Mouse (Mus musculus): ENCODE results near the gene Slc1a3. TPM values are rescaled to one million over a fixed set of nuclear protein-coding genes. Genes with fewer than 3 reads are reported as not detected.

Gene Slc1a3
- total and polyA plus RNA-seq, 3 experiments: 4.5 to 12.6 (median 6.5) TPM

- dilution Hi-C loops (cut with MboI; ENCODE audit: extremely low pct_ligation_motif_present, extremely low pct_unique_long_range_greater_than_20kb, low sequenced_read_pairs) (no loop called here), in situ Hi-C loops (cut with MboI; ENCODE audit: low pct_ligation_motif_present, low pct_unique_long_range_greater_than_20kb, low sequenced_read_pairs) (no loop called here)
- no peaks in the 10 kb centered on the region for H3K9me3 ChIP-seq (replicated peaks; ENCODE audit: low read length)
- peaks cover 0 to 5% of the 10 kb centered on the region in 2 experiments for H3K36me3 ChIP-seq (replicated peaks in 1 of 2; ENCODE audit: control insufficient read depth in 1 of 2, insufficient read depth in 1 of 2, low read length in 1 of 2)
- no peaks in the 10 kb centered on the region for H3K27me3 ChIP-seq (replicated peaks)
- 0 out of 2 replicates have a peak overlapping the region, but pooled peaks have one; percentile 1 for H3K9ac ChIP-seq (ENCODE audit: insufficient read depth, low read depth)
- 0 out of 2 replicates have a peak overlapping the region, but pooled peaks have one; percentile 8 for H3K27ac ChIP-seq (ENCODE audit: insufficient read depth, low read depth)
- no peak overlapping the region for H3K4me2 ChIP-seq (ENCODE audit: insufficient read depth, low read depth, poor library complexity, severe bottlenecking)
- peaks cover 3% of the 10 kb centered on the region; the same call in 1 of the 2 replicates for H3K79me2 ChIP-seq (replicated peaks; ENCODE audit: control insufficient read depth, extremely low read depth, insufficient read depth, poor library complexity, severe bottlenecking)
- no peak for DNase-seq (ENCODE audit: extremely low read depth)
- no peak overlapping the region for H3K4me3 ChIP-seq (replicated peaks in 1 of 3; ENCODE audit: low read depth in 2 of 3, low read length in 2 of 3, poor library complexity in 1 of 3)
- no peak for TF ChIP-seq TCF12 (IDR thresholded peaks at IDR 0.05; ENCODE audit: low read depth, low read length)
- TF ChIP-seq RAD21 (IDR thresholded peaks at IDR 0.05; ENCODE audit: low read depth, low read length): no peak
- no peak for TF ChIP-seq MAX (IDR thresholded peaks at IDR 0.05; ENCODE audit: low read length)
- TF ChIP-seq MYC (IDR thresholded peaks at IDR 0.05; ENCODE audit: low read depth, low read length): no peak
- no peak for TF ChIP-seq BHLHE40 (IDR thresholded peaks at IDR 0.05; ENCODE audit: low read depth, low read length)
- no peak for TF ChIP-seq POLR2A (IDR thresholded peaks at IDR 0.05; ENCODE audit: low read depth, low read length)
- TF ChIP-seq RCOR1 (conservative IDR thresholded peaks at IDR 0.05; ENCODE audit: low read depth, low read length): no peak
- no peak for TF ChIP-seq KAT2A (IDR thresholded peaks at IDR 0.05; ENCODE audit: insufficient replicate concordance, low read length)
- no peak for TF ChIP-seq HCFC1 (IDR thresholded peaks at IDR 0.05; ENCODE audit: low read depth, low read length)
- no peak for TF ChIP-seq E2F4 (IDR thresholded peaks at IDR 0.05; ENCODE audit: insufficient replicate concordance, low read depth, low read length)
- no peak for TF ChIP-seq ZC3H11A (IDR thresholded peaks at IDR 0.05; ENCODE audit: low read depth, low read length)
- TF ChIP-seq JUN (IDR thresholded peaks at IDR 0.05; ENCODE audit: insufficient read depth, low read depth, low read length): no peak
- TF ChIP-seq TBP (conservative IDR thresholded peaks at IDR 0.05; ENCODE audit: low read depth, low read length): no peak
- no peak for TF ChIP-seq CTCF (conservative IDR thresholded peaks at IDR 0.05 in 1 of 2, IDR thresholded peaks at IDR 0.05 in 1 of 2; ENCODE audit: low read depth in 2 of 2, low read length in 2 of 2)
- TF ChIP-seq ZKSCAN1 (IDR thresholded peaks at IDR 0.05; ENCODE audit: borderline replicate concordance, low read depth, low read length): no peak
- TF ChIP-seq JUND (conservative IDR thresholded peaks at IDR 0.05; ENCODE audit: low read depth, low read length): no peak
- peaks cover 13 to 56% of the 10 kb centered on the region in 2 experiments for H3K4me1 ChIP-seq (ENCODE audit: control insufficient read depth in 1 of 2, insufficient read depth in 2 of 2)
Observed at GRCm38 (mm10) chr15:8672532-8672931, 38.0 kb downstream of the Slc1a3 start.

- Histone ChIP-seq H3K4me2 (ENCODE audit: insufficient read depth, low read depth, poor library complexity, severe bottlenecking) (peak overlapping the region; percentile 100), H3K79me2 (replicated peaks; ENCODE audit: control insufficient read depth, extremely low read depth, insufficient read depth, poor library complexity, severe bottlenecking) (peaks cover 3% of the 10 kb centered on the region; the same call in 1 of the 2 replicates), H3K9ac (ENCODE audit: insufficient read depth, low read depth) (peak overlapping the region; percentile 68), H3K9me3 (replicated peaks; ENCODE audit: low read length) (no peaks in the 10 kb centered on the region), H3K4me1 (ENCODE audit: control insufficient read depth in 1 of 2, insufficient read depth in 2 of 2) (peaks cover 11 to 68% of the 10 kb centered on the region in 2 experiments), H3K4me3 (replicated peaks in 1 of 3; ENCODE audit: low read depth in 2 of 3, low read length in 2 of 3, poor library complexity in 1 of 3) (peak overlapping the region; percentile 32 to 53 (median 50)), H3K27me3 (replicated peaks) (no peaks in the 10 kb centered on the region), H3K27ac (ENCODE audit: insufficient read depth, low read depth) (peak overlapping the region; percentile 60), H3K36me3 (replicated peaks in 1 of 2; ENCODE audit: control insufficient read depth in 1 of 2, insufficient read depth in 1 of 2, low read length in 1 of 2) (peaks cover 0 to 7% of the 10 kb centered on the region in 2 experiments)
- DNase-seq (ENCODE audit: extremely low read depth): peak; percentile 72
- in situ Hi-C loops (cut with MboI; ENCODE audit: low pct_ligation_motif_present, low pct_unique_long_range_greater_than_20kb, low sequenced_read_pairs): no loop called here
- dilution Hi-C loops (cut with MboI; ENCODE audit: extremely low pct_ligation_motif_present, extremely low pct_unique_long_range_greater_than_20kb, low sequenced_read_pairs): no loop called here
- TF ChIP-seq MAX (IDR thresholded peaks at IDR 0.05; ENCODE audit: low read length) (peak; percentile 63), E2F4 (IDR thresholded peaks at IDR 0.05; ENCODE audit: insufficient replicate concordance, low read depth, low read length) (peak; percentile 59; the same call in 1 of the 2 replicates), USF2 (conservative IDR thresholded peaks at IDR 0.05; ENCODE audit: low read depth, low read length) (no peak), ELF1 (IDR thresholded peaks at IDR 0.05; ENCODE audit: low read depth, low read length) (no peak), NRF1 (IDR thresholded peaks at IDR 0.05; ENCODE audit: low read depth, low read length) (no peak), MAFK (IDR thresholded peaks at IDR 0.05; ENCODE audit: insufficient replicate concordance, low read length) (no peak), EP300 (IDR thresholded peaks at IDR 0.05; ENCODE audit: low read length) (peak; percentile 54; the same call in 1 of the 2 replicates), USF1 (IDR thresholded peaks at IDR 0.05; ENCODE audit: low read depth, low read length) (no peak), TBP (conservative IDR thresholded peaks at IDR 0.05; ENCODE audit: low read depth, low read length) (0 out of 2 replicates have a peak, but pooled peaks have one; percentile 14), POLR2AphosphoS2 (IDR thresholded peaks at IDR 0.05; ENCODE audit: low read depth, low read length) (no peak), SIN3A (IDR thresholded peaks at IDR 0.05; ENCODE audit: low read length) (0 out of 2 replicates have a peak, but pooled peaks have one; percentile 45), CHD1 (IDR thresholded peaks at IDR 0.05; ENCODE audit: low read depth, low read length) (no peak), SMC3 (IDR thresholded peaks at IDR 0.05; ENCODE audit: low read depth, low read length) (no peak; the same call in 1 of the 2 replicates), PAX5 (IDR thresholded peaks at IDR 0.05; ENCODE audit: low read length) (no peak), RCOR1 (conservative IDR thresholded peaks at IDR 0.05; ENCODE audit: low read depth, low read length) (peak; percentile 62; the same call in 1 of the 2 replicates), MYC (IDR thresholded peaks at IDR 0.05; ENCODE audit: low read depth, low read length) (peak; percentile 78), IRF4 (IDR thresholded peaks at IDR 0.05; ENCODE audit: low read depth, low read length) (0 out of 2 replicates have a peak, but pooled peaks have one; percentile 27), NELFE (IDR thresholded peaks at IDR 0.05; ENCODE audit: low read depth, low read length) (peak; percentile 27; the same call in 1 of the 2 replicates), RAD21 (IDR thresholded peaks at IDR 0.05; ENCODE audit: low read depth, low read length) (no peak), ZMIZ1 (IDR thresholded peaks at IDR 0.05; ENCODE audit: low read depth, low read length) (peak; percentile 48; the same call in 1 of the 2 replicates), KAT2A (IDR thresholded peaks at IDR 0.05; ENCODE audit: insufficient replicate concordance, low read length) (no peak), ZC3H11A (IDR thresholded peaks at IDR 0.05; ENCODE audit: low read depth, low read length) (no peak)
Observed at GRCm38 (mm10) chr15:8667849-8668522, 42.6 kb downstream of the Slc1a3 start.
